Comparison of ENCODE assay signal across 8 mouse cellular contexts in the genomic region with DNA sequence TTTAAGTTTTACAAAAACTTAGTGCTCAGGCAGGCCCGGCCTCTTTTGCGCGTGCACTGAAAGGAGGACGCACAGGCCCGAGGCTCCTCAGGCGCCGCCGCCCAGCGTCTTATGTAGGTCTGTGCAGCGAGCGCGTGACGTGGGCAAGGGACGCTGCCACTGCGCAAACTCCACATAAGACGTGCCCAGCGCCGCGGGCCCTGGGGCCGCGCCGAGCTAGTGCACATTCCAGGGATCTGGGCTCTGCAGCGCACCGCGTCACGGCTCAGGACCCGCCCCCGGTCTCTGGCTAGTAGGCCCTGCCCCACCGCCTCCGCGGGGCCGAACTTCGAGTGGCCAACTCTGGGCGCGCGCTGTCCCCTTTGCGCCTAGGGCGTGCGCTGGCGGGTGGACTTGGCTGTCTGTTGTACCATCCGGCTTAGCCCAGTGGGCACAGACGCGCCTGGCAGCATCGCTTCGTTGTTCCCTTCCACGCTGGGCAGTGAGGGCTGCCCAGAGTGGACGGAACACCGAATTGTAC. TPM values are rescaled to one million over a fixed set of nuclear protein-coding genes. Genes with fewer than 3 reads are reported as not detected.
DNase-seq lines count a peak whose midpoint lies in the region; ATAC-seq and TF ChIP-seq lines count a peak whose summit lies in the region.

No protein-coding gene starts in this region.

- H3K27me3 ChIP-seq in embryonic facial prominence, embryonic 13.5 days, result no peaks in the 10 kb centered on the region
- no peaks in the 10 kb centered on the region for H3K27me3 ChIP-seq in kidney, adult 2 months (replicated peaks; ENCODE audit: control insufficient read depth, insufficient read depth, low read length)
- no peaks in the 10 kb centered on the region for H3K27me3 ChIP-seq in limb, embryonic 13.5 days
- no peaks in the 10 kb centered on the region for H3K27me3 ChIP-seq in midbrain, embryonic 16.5 days (ENCODE audit: control insufficient read depth, insufficient read depth, low read depth, low read length)

- TF ChIP-seq POLR2A in kidney, adult 2 months (IDR thresholded peaks at IDR 0.05; ENCODE audit: low read depth, low read length), result peak; percentile 85

- TF ChIP-seq CTCF in kidney, adult 2 months (conservative IDR thresholded peaks at IDR 0.05; ENCODE audit: insufficient read depth, insufficient read length, low read depth, low read length), result peak; percentile 36; the same call in 1 of the 2 replicates

- peaks cover 49% of the 10 kb centered on the region for H3K4me1 ChIP-seq in embryonic facial prominence, embryonic 13.5 days
- peaks cover 10% of the 10 kb centered on the region for H3K4me1 ChIP-seq in kidney, adult 2 months (ENCODE audit: control insufficient read depth, insufficient read depth, low read length)
- peaks cover 49% of the 10 kb centered on the region for H3K4me1 ChIP-seq in limb, embryonic 13.5 days
- H3K4me1 ChIP-seq in midbrain, embryonic 16.5 days (ENCODE audit: control insufficient read depth, insufficient read depth, low read length), result peaks cover 34% of the 10 kb centered on the region

- DNase-seq in 3134 (ENCODE audit: extremely low read depth, insufficient read length, low spot score), result peak; percentile 100
- DNase-seq in adrenal gland, postnatal 36 days, result peak; percentile 99
- peak; percentile 98 to 100 for DNase-seq in heart, adult 18-20 months
- peak; percentile 100 for DNase-seq in kidney, adult 2 months
- peak; percentile 83 to 93 for DNase-seq in spleen, postnatal 10 days (ENCODE audit: low spot score in 2 of 2)

- peak overlapping the region; percentile 95 for H3K9ac ChIP-seq in embryonic facial prominence, embryonic 13.5 days
- H3K9ac ChIP-seq in limb, embryonic 13.5 days, result peak overlapping the region; percentile 97
- H3K9ac ChIP-seq in midbrain, embryonic 16.5 days (ENCODE audit: low read depth, low read length), result peak overlapping the region; percentile 100

- peaks cover 21% of the 10 kb centered on the region for H3K36me3 ChIP-seq in embryonic facial prominence, embryonic 13.5 days
- peaks cover 15% of the 10 kb centered on the region; the same call in 1 of the 2 replicates for H3K36me3 ChIP-seq in kidney, adult 2 months (ENCODE audit: control insufficient read depth, insufficient read depth, low read length)
- peaks cover 20% of the 10 kb centered on the region for H3K36me3 ChIP-seq in limb, embryonic 13.5 days
- H3K36me3 ChIP-seq in midbrain, embryonic 16.5 days (ENCODE audit: control insufficient read depth, insufficient read depth, low read length), result peaks cover 3% of the 10 kb centered on the region; the same call in 1 of the 2 replicates

- H3K9me3 ChIP-seq in embryonic facial prominence, embryonic 13.5 days, result no peaks in the 10 kb centered on the region
- no peaks in the 10 kb centered on the region for H3K9me3 ChIP-seq in limb, embryonic 13.5 days
- no peaks in the 10 kb centered on the region for H3K9me3 ChIP-seq in midbrain, embryonic 16.5 days (replicated peaks; ENCODE audit: control insufficient read depth, low read length, poor library complexity, severe bottlenecking)

- H3K4me3 ChIP-seq in embryonic facial prominence, embryonic 13.5 days, result peak overlapping the region; percentile 100
- H3K4me3 ChIP-seq in kidney, adult 2 months (ENCODE audit: insufficient read depth, low read depth, low read length), result peak overlapping the region; percentile 96
- H3K4me3 ChIP-seq in limb, embryonic 13.5 days, result peak overlapping the region; percentile 100
- H3K4me3 ChIP-seq in midbrain, embryonic 16.5 days (ENCODE audit: low read depth, low read length), result peak overlapping the region; percentile 70

- peak overlapping the region; percentile 90 for H3K4me2 ChIP-seq in embryonic facial prominence, embryonic 13.5 days
- peak overlapping the region; percentile 87 for H3K4me2 ChIP-seq in limb, embryonic 13.5 days (replicated peaks)
- H3K4me2 ChIP-seq in midbrain, embryonic 16.5 days (ENCODE audit: low read length), result peak overlapping the region; percentile 88

- WGBS in embryonic facial prominence, embryonic 13.5 days, result under 1% methylated on average over 48 of the region's 48 CpGs
- under 1% methylated on average over 48 of the region's 48 CpGs for WGBS in kidney, adult 2 months
- 2% methylated on average over 46 of the region's 48 CpGs for WGBS in limb, embryonic 13.5 days
- 0% methylated on average over 48 of the region's 48 CpGs for WGBS in midbrain, embryonic 16.5 days

- ATAC-seq in embryonic facial prominence, embryonic 13.5 days (ENCODE audit: insufficient number of reproducible peaks, insufficient read depth, low FRiP score, low TSS enrichment, low read depth), result peak; percentile 94
- ATAC-seq in limb, embryonic 13.5 days (ENCODE audit: low FRiP score, low read depth), result peak; percentile 89
- ATAC-seq in midbrain, embryonic 16.5 days, result peak; percentile 95

- peak overlapping the region; percentile 99 for H3K27ac ChIP-seq in embryonic facial prominence, embryonic 13.5 days
- H3K27ac ChIP-seq in kidney, adult 2 months (ENCODE audit: insufficient read depth, low read depth, low read length), result peak overlapping the region; percentile 98
- H3K27ac ChIP-seq in limb, embryonic 13.5 days, result peak overlapping the region; percentile 100
- peak overlapping the region; percentile 99 for H3K27ac ChIP-seq in midbrain, embryonic 16.5 days (ENCODE audit: low read length)

RNA-seq across cellular contexts. Expression of gene Irf2bp2, which starts 0.8 kb away (rescaled TPM):
- total RNA-seq in adrenal gland, postnatal 36 days (2021), result 100 to 1,000 TPM in 1 of 2 experiments, 10 to 100 TPM in 1; 89.7 to 114 TPM
- polyA plus RNA-seq in embryonic facial prominence, embryonic 13.5 days (2015; fragmentation: Nextera tagmentation; extraction: Ambion mirVana), result 11.1 and 13.5 TPM in 2 replicates
- 100 to 1,000 TPM; 101 to 128 TPM for total RNA-seq in heart, adult 18-20 months (2021)
- polyA plus RNA-seq in kidney, adult 2 months (2012; rRNA removed), result 40.6 and 46.6 TPM in 2 replicates
- 11.6 and 11.8 TPM in 2 replicates for polyA plus RNA-seq in limb, embryonic 13.5 days (2015; fragmentation: Nextera tagmentation; extraction: Ambion mirVana)
- polyA plus RNA-seq in midbrain, embryonic 16.5 days (2015; fragmentation: Nextera tagmentation; extraction: Ambion mirVana), result 9.6 and 9.9 TPM in 2 replicates

Comparison
In these comparisons a context has a peak if more than half of its experiments do, and no peak if none do; other contexts are left out.
1. Peak in every context shown above with its lines: DNase-seq, ATAC-seq, H3K4me3 ChIP-seq and H3K27ac ChIP-seq.